Mouse (Mus musculus) limb, embryonic 12.5 days (tissue): ENCODE data around the gene Gm10192. TPM values are rescaled to one million over a fixed set of nuclear protein-coding genes. Genes with fewer than 3 reads are reported as not detected.
"Not testable (repeated sequence)": the region's sequence is repeated elsewhere in the genome, so short reads cannot be mapped to it uniquely, and the experiment has no call there.

ENCODE experiments used
- ATAC-seq: fragments of 200-750 bp; cut with Nextera tagmentation; 2 replicates; pipeline ENCODE4 v1.8.0; 2017; ENCODE audit warnings: low read depth, moderate TSS enrichment; ENCODE audit not compliant: insufficient number of reproducible peaks, insufficient read depth, low FRiP score, low TSS enrichment
- H3K27ac ChIP-seq: fragments of 300-500 bp; sonication (generic); 2 replicates; pipeline ENCODE4 v1.5.1; 2016; ENCODE audit warnings: mild to moderate bottlenecking, moderate library complexity
- H3K27me3 ChIP-seq: fragments of 300-500 bp; sonication (generic); 2 replicates; pipeline ENCODE4 v1.6.1; 2016; ENCODE audit warnings: mild to moderate bottlenecking, moderate library complexity
- H3K36me3 ChIP-seq: fragments of 300-500 bp; sonication (generic); 2 replicates; pipeline ENCODE4 v1.6.1; 2016; ENCODE audit warnings: mild to moderate bottlenecking, moderate library complexity
- H3K4me1 ChIP-seq: fragments of 300-500 bp; sonication (generic); replicated peaks from 2 replicates; pipeline ENCODE4 v1.6.1; 2016
- H3K4me2 ChIP-seq: fragments of 300-500 bp; sonication (generic); 2 replicates; pipeline ENCODE4 v1.6.1; 2016; ENCODE audit warnings: mild to moderate bottlenecking, moderate library complexity
- H3K4me3 ChIP-seq: fragments of 300-500 bp; sonication (generic); replicated peaks from 2 replicates; pipeline ENCODE4 v1.5.1; 2016; ENCODE audit warnings: mild to moderate bottlenecking
- H3K9ac ChIP-seq: fragments of 300-500 bp; sonication (generic); replicated peaks from 2 replicates; pipeline ENCODE4 v1.6.1; 2016; ENCODE audit warnings: mild to moderate bottlenecking, moderate library complexity
- H3K9me3 ChIP-seq: fragments of 300-500 bp; sonication (generic); 2 replicates; pipeline ENCODE4 v1.6.1; 2016; ENCODE audit warnings: mild to moderate bottlenecking, moderate library complexity
- WGBS: fragments of 180-500 bp; shearing (Covaris S2); methylation state at CpG from one replicate; pipeline ENCODE4 v1.1.7; 2016; 5-methylcytosine and 5-hydroxymethylcytosine counted together
- polyA plus RNA-seq: library from polyadenylated mRNA; unstranded; fragments of >200 nt; fragmentation: Nextera tagmentation; extraction: Ambion mirVana; gene quantifications from 2 replicates; pipeline ENCODE4 v1.2.1, GENCODE M21; 2016

Gene Gm10192
- not detected in 2 replicates for polyA plus RNA-seq

GRCm38 (mm10) chr4:97183066-97183465 lies at the start of gene Gm10192:
Gm10192 (minus strand) TSS chr4:97183166.
- not testable (repeated sequence) for H3K4me2 ChIP-seq, H3K27me3 ChIP-seq, H3K9ac ChIP-seq, H3K9me3 ChIP-seq, H3K36me3 ChIP-seq, ATAC-seq, H3K4me3 ChIP-seq, H3K27ac ChIP-seq, H3K4me1 ChIP-seq

- Histone ChIP-seq H3K4me3 (no peak overlapping the region), H3K9me3 (no peaks in the 10 kb centered on the region), H3K27ac (no peak overlapping the region), H3K4me1 (no peaks in the 10 kb centered on the region), H3K36me3 (no peaks in the 10 kb centered on the region), H3K4me2 (no peak overlapping the region), H3K27me3 (no peaks in the 10 kb centered on the region), H3K9ac (no peak overlapping the region)
- no peak for ATAC-seq
- WGBS: 59% methylated on average over 5 of the region's 5 CpGs
These were observed 47.6 kb upstream of the Gm10192 start for GRCm38 (mm10) chr4:97230411-97231104.

GRCm38 (mm10) chr4:97219701-97220100 lies 36.7 kb upstream of the Gm10192 start:
- no peaks in the 10 kb centered on the region for H3K4me1 ChIP-seq
- 88% methylated on average over 2 of the region's 2 CpGs for WGBS
- ATAC-seq: no peak
- H3K9me3 ChIP-seq: no peaks in the 10 kb centered on the region
- no peak overlapping the region for H3K4me2 ChIP-seq
- H3K27me3 ChIP-seq: no peaks in the 10 kb centered on the region
- no peak overlapping the region for H3K9ac ChIP-seq
- no peak overlapping the region for H3K27ac ChIP-seq
- no peaks in the 10 kb centered on the region for H3K36me3 ChIP-seq
- no peak overlapping the region for H3K4me3 ChIP-seq

GRCm38 (mm10) chr4:97217906-97218305 lies 34.9 kb upstream of the Gm10192 start:
- 84% methylated on average over 1 of the region's 1 CpGs for WGBS
- no peak overlapping the region for H3K9ac ChIP-seq
- H3K9me3 ChIP-seq: no peaks in the 10 kb centered on the region
- H3K4me3 ChIP-seq: no peak overlapping the region
- H3K4me2 ChIP-seq: no peak overlapping the region
- no peak overlapping the region for H3K27ac ChIP-seq
- ATAC-seq: no peak
- H3K36me3 ChIP-seq: no peaks in the 10 kb centered on the region
- H3K27me3 ChIP-seq: no peaks in the 10 kb centered on the region
- H3K4me1 ChIP-seq: no peaks in the 10 kb centered on the region

DNA sequence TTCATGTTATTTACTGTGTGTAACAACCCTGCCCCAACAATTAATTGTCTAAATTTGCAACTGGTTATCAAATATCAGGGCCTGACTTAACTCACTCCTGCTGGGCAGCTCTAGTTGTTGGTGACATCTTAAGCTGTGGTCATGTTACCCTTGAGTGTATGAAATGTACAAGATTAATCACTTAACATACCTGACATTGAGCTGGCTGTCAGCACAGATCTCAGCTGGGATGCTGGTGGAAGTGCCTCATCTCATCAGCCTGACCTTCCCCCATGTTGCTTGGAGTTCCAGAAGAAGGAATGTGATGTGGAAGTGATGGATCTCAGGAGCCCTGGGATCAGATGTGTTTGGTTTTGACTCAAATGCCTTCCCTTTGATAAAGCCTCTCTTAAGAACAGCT lies 29.5 kb upstream of the Gm10192 start:
- no peak overlapping the region for H3K4me2 ChIP-seq
- H3K9me3 ChIP-seq: no peaks in the 10 kb centered on the region
- H3K4me1 ChIP-seq: no peaks in the 10 kb centered on the region
- H3K27me3 ChIP-seq: no peaks in the 10 kb centered on the region
- no peak overlapping the region for H3K9ac ChIP-seq
- no peak overlapping the region for H3K27ac ChIP-seq
- ATAC-seq: no peak
- no peaks in the 10 kb centered on the region for H3K36me3 ChIP-seq
- H3K4me3 ChIP-seq: no peak overlapping the region

DNA sequence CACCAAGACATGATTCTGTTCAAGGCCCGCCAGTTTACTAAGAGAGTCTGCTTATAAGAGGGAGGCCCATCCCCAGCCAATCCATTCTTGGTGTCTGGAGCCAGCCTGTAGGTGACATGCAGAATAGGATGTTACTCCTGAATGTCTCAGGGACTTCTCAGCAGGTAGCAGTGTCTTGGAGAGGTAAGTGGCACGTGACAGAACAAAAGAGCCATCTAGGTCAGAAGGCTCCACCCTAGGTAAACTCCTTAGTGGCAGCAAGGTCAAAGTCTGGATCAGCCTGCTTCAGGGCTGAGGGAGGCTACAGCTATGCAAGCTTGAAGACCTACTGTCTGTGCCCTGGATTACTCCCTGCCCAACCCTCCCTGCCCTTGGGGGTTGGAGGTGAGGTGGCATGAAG lies 20.0 kb upstream of the Gm10192 start:
- 53% methylated on average over 2 of the region's 2 CpGs for WGBS
- not testable (repeated sequence) for H3K27me3 ChIP-seq, H3K4me2 ChIP-seq, H3K27ac ChIP-seq, H3K4me1 ChIP-seq, H3K9me3 ChIP-seq, H3K9ac ChIP-seq, H3K4me3 ChIP-seq, H3K36me3 ChIP-seq, ATAC-seq

DNA sequence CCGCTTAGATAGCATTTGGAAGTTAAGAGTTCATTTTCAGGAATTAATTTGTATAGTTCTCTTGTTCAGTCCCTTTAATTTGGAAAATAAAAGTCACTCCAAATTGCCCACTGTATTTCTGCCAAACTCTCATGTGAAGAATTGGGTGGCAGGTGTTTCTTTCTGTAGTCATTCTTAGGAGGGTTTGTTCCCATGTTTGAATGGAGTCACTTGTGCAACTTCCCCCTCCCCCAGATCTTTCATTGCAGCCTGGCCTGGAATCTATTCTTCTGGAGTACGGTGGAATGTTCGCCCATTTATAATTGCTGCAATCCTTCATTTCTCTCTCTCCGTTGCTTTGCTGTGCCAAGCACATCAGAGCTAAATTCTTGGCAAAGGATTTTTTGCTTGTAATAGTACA lies 10.2 kb upstream of the Gm10192 start:
- H3K27ac ChIP-seq: no peak overlapping the region
- H3K9ac ChIP-seq: no peak overlapping the region
- no peaks in the 10 kb centered on the region for H3K9me3 ChIP-seq
- H3K4me1 ChIP-seq: no peaks in the 10 kb centered on the region
- no peak overlapping the region for H3K4me3 ChIP-seq
- H3K4me2 ChIP-seq: no peak overlapping the region
- no peaks in the 10 kb centered on the region for H3K27me3 ChIP-seq
- no peaks in the 10 kb centered on the region for H3K36me3 ChIP-seq
- no peak for ATAC-seq
- WGBS: 62% methylated on average over 4 of the region's 4 CpGs

DNA sequence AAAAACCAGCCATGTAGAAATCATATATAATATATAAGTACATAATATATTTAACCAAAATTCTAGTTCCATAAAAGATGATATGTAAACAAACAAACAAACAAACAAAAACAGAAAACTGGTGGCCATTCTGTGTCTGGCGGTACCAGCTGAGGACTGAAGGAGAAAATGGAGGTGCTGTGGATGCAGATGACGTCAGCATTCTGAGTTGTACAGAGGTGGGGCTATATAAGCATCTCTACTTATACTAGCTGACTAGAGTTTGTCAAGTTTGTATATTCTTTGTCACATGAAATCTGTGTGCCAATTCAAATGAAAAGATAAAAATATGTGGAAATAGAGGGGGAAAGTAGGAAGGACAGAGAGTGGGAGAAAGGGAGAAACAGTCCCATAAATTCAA lies 9.6 kb upstream of the Gm10192 start:
- ATAC-seq: no peak
- Histone ChIP-seq H3K27me3 (no peaks in the 10 kb centered on the region), H3K9ac (no peak overlapping the region), H3K9me3 (no peaks in the 10 kb centered on the region), H3K4me1 (no peaks in the 10 kb centered on the region), H3K36me3 (no peaks in the 10 kb centered on the region), H3K27ac (no peak overlapping the region), H3K4me2 (no peak overlapping the region), H3K4me3 (no peak overlapping the region)
- 82% methylated on average over 2 of the region's 2 CpGs for WGBS

DNA sequence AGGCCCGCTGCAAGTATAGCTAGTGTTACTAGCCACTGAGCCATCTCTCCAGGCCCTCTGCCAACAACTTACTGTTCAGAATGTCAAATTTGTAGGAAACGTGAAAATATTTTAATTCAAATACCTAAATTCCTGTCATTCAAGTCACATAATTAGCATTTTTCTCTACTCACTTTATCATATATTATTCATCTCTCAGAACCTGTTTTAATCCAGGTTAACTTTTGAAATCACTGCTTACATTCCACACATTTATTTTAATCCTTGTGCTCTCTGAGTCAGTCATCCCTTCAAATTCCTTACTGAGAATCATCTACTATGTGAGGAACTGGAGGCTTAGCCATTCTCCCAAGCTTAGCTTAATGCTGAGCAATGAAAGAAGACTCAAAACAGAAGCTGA lies 2.6 kb downstream of the Gm10192 start:
- H3K4me2 ChIP-seq: no peak overlapping the region
- no peaks in the 10 kb centered on the region for H3K36me3 ChIP-seq
- no peaks in the 10 kb centered on the region for H3K9me3 ChIP-seq
- no peak overlapping the region for H3K27ac ChIP-seq
- WGBS: 77% methylated on average over 2 of the region's 2 CpGs
- H3K27me3 ChIP-seq: no peaks in the 10 kb centered on the region
- no peak for ATAC-seq
- H3K4me1 ChIP-seq: no peaks in the 10 kb centered on the region
- H3K9ac ChIP-seq: no peak overlapping the region
- no peak overlapping the region for H3K4me3 ChIP-seq

GRCm38 (mm10) chr4:97156841-97157345 lies 26.1 kb downstream of the Gm10192 start:
- no peaks in the 10 kb centered on the region for H3K36me3 ChIP-seq
- 54% methylated on average over 10 of the region's 10 CpGs for WGBS
- ATAC-seq: no peak
- no peak overlapping the region for H3K4me3 ChIP-seq
- H3K9me3 ChIP-seq: no peaks in the 10 kb centered on the region
- H3K4me1 ChIP-seq: peaks cover 4% of the 10 kb centered on the region; the same call in 1 of the 2 replicates
- H3K27me3 ChIP-seq: no peaks in the 10 kb centered on the region
- H3K9ac ChIP-seq: no peak overlapping the region
- no peak overlapping the region for H3K27ac ChIP-seq
- no peak overlapping the region for H3K4me2 ChIP-seq

- H3K27me3 ChIP-seq: no peaks in the 10 kb centered on the region
- H3K36me3 ChIP-seq: no peaks in the 10 kb centered on the region
- no peaks in the 10 kb centered on the region for H3K9me3 ChIP-seq
- no peak for ATAC-seq
- WGBS: 68% methylated on average over 3 of the region's 3 CpGs
- peaks cover 4% of the 10 kb centered on the region; the same call in 1 of the 2 replicates for H3K4me1 ChIP-seq
- H3K27ac ChIP-seq: no peak overlapping the region
- no peak overlapping the region for H3K9ac ChIP-seq
- no peak overlapping the region for H3K4me3 ChIP-seq
- no peak overlapping the region for H3K4me2 ChIP-seq
These were observed 26.9 kb downstream of the Gm10192 start for GRCm38 (mm10) chr4:97156084-97156483.

- no peak overlapping the region for H3K4me2 ChIP-seq
- no peaks in the 10 kb centered on the region for H3K36me3 ChIP-seq
- no peak for ATAC-seq
- no peak overlapping the region for H3K9ac ChIP-seq
- H3K27me3 ChIP-seq: no peaks in the 10 kb centered on the region
- no peaks in the 10 kb centered on the region for H3K9me3 ChIP-seq
- H3K4me3 ChIP-seq: no peak overlapping the region
- H3K27ac ChIP-seq: no peak overlapping the region
- peaks cover 4% of the 10 kb centered on the region; the same call in 1 of the 2 replicates for H3K4me1 ChIP-seq
These were observed 29.4 kb downstream of the Gm10192 start for GRCm38 (mm10) chr4:97153554-97153953.
